Mouse (Mus musculus) MEL (cell line): ENCODE measurements at regions not wholly inside any gene's neighbourhood (a gene's known extent, or its start where the extent isn't known, plus 50 kb on each side); places are given as distances from the start of the nearest gene placed in this dataset.

Experiments used
- DNase-seq: peaks from one replicate; pipeline ENCODE4 v3.0.0; 2011; ENCODE audit warnings: low read depth, low spot score
- H3K27ac ChIP-seq: 2 replicates; pipeline ENCODE4 v1.5.1; 2012; ENCODE audit warnings: low read depth, mild to moderate bottlenecking, control low read depth, low read length, moderate library complexity; ENCODE audit not compliant: control insufficient read depth
- H3K27me3 ChIP-seq, 2 experiments: fragments of 150-350 bp in 1 of 2; sonication (generic) in 1 of 2; 2 replicates each; pipeline ENCODE4 v1.6.1; 2012; ENCODE audit warnings: low read length in 2 of 2, mild to moderate bottlenecking in 2 of 2, improper control_type of control experiment in 1 of 2, moderate library complexity in 1 of 2; ENCODE audit not compliant: insufficient read depth in 2 of 2, control insufficient read depth in 1 of 2
- H3K36me3 ChIP-seq, 2 experiments: 2 replicates each; pipeline ENCODE4 v1.6.1; 2012 to 2014; ENCODE audit warnings: low read length in 2 of 2, improper control_type of control experiment in 1 of 2, inconsistent platforms in 1 of 2, mild to moderate bottlenecking in 1 of 2; ENCODE audit not compliant: insufficient read depth in 2 of 2, control insufficient read depth in 1 of 2
- H3K4me1 ChIP-seq, 2 experiments: fragments of 150-350 bp in 1 of 2; sonication (generic) in 1 of 2; 2 replicates each; pipeline ENCODE4 v1.6.1; 2012; ENCODE audit warnings: low read length in 2 of 2, improper control_type of control experiment in 1 of 2, mild to moderate bottlenecking in 1 of 2; ENCODE audit not compliant: insufficient read depth in 2 of 2, control insufficient read depth in 1 of 2
- H3K4me3 ChIP-seq, 2 experiments: fragments of 150-350 bp in 1 of 2; sonication (generic) in 1 of 2; 2 replicates each; pipeline ENCODE4 v1.5.1; 2012; ENCODE audit warnings: low read depth in 2 of 2, low read length in 2 of 2, mild to moderate bottlenecking in 2 of 2, moderate library complexity in 2 of 2, control low read depth in 1 of 2, improper control_type of control experiment in 1 of 2; ENCODE audit not compliant: control insufficient read depth in 1 of 2, insufficient read depth in 1 of 2
- H3K79me2 ChIP-seq: 2 replicates; pipeline ENCODE4 v1.6.1; 2012; ENCODE audit warnings: mild to moderate bottlenecking, low read length, moderate library complexity; ENCODE audit not compliant: control insufficient read depth, poor library complexity, insufficient read depth
- H3K9ac ChIP-seq: 2 replicates; pipeline ENCODE4 v1.6.1; 2012; ENCODE audit warnings: low read depth, mild to moderate bottlenecking, control low read depth, low read length, moderate library complexity; ENCODE audit not compliant: control insufficient read depth, poor library complexity, severe bottlenecking
- H3K9me3 ChIP-seq: fragments of 150-350 bp; sonication (generic); replicated peaks from 2 replicates; pipeline ENCODE4 v1.6.1; 2012; ENCODE audit warnings: mild to moderate bottlenecking, low read length, improper control_type of control experiment, moderate library complexity; ENCODE audit not compliant: insufficient read depth
- BHLHE40 ChIP-seq: IDR thresholded peaks from 2 replicates; pipeline ENCODE4 v1.6.1; 2012; ENCODE audit warnings: low read depth, mild to moderate bottlenecking, inconsistent platforms, low read length, improper control_type of control experiment, borderline replicate concordance
- CHD2 ChIP-seq: IDR thresholded peaks from 2 replicates; pipeline ENCODE4 v1.6.1; 2011; ENCODE audit warnings: low read length, improper control_type of control experiment
- EP300 ChIP-seq, 2 experiments: IDR thresholded peaks; 2 replicates each; pipeline ENCODE4 v1.6.1; 2011; ENCODE audit warnings: improper control_type of control experiment in 2 of 2, low read length in 2 of 2, low read depth in 1 of 2, mild to moderate bottlenecking in 1 of 2
- HCFC1 ChIP-seq: IDR thresholded peaks from 2 replicates; pipeline ENCODE4 v1.6.1; 2012; ENCODE audit warnings: low read depth, mild to moderate bottlenecking, inconsistent platforms, low read length, improper control_type of control experiment, moderate library complexity
- KAT2A ChIP-seq: conservative IDR thresholded peaks from 2 replicates; pipeline ENCODE4 v1.6.1; 2012; ENCODE audit warnings: low read depth, low read length, improper control_type of control experiment, inconsistent platforms
- MAX ChIP-seq: IDR thresholded peaks from 2 replicates; pipeline ENCODE4 v1.6.1; 2011; ENCODE audit warnings: low read length, improper control_type of control experiment
- MEF2A ChIP-seq: IDR thresholded peaks from 2 replicates; pipeline ENCODE4 v1.6.1; 2014; ENCODE audit warnings: low read depth, mild to moderate bottlenecking, inconsistent platforms, low read length, improper control_type of control experiment; ENCODE audit not compliant: poor library complexity, insufficient replicate concordance, severe bottlenecking; ENCODE audit errors: extremely low read depth
- MYB ChIP-seq: IDR thresholded peaks from 2 replicates; pipeline ENCODE4 v1.6.1; 2011; ENCODE audit warnings: mild to moderate bottlenecking, low read depth, low read length, improper control_type of control experiment
- MYC ChIP-seq: IDR thresholded peaks from 2 replicates; pipeline ENCODE4 v1.6.1; 2011; ENCODE audit warnings: low read depth, mild to moderate bottlenecking, low read length, improper control_type of control experiment, moderate library complexity
- NELFE ChIP-seq: IDR thresholded peaks from 2 replicates; pipeline ENCODE4 v1.6.1; 2011; ENCODE audit warnings: low read depth, low read length, improper control_type of control experiment
- NRF1 ChIP-seq: IDR thresholded peaks from 2 replicates; pipeline ENCODE4 v1.6.1; 2014; ENCODE audit warnings: low read depth, mild to moderate bottlenecking, inconsistent platforms, low read length, improper control_type of control experiment, moderate library complexity; ENCODE audit not compliant: poor library complexity, insufficient read depth, severe bottlenecking
- POLR2A ChIP-seq, 2 experiments: IDR thresholded peaks; 2 replicates each; pipeline ENCODE4 v1.6.1; 2011 to 2012; ENCODE audit warnings: low read length in 2 of 2, mild to moderate bottlenecking in 2 of 2, control low read depth in 1 of 2, improper control_type of control experiment in 1 of 2, low read depth in 1 of 2, moderate library complexity in 1 of 2; ENCODE audit not compliant: control insufficient read depth in 1 of 2, insufficient read depth in 1 of 2, poor library complexity in 1 of 2
- POLR2AphosphoS2 ChIP-seq: IDR thresholded peaks from 2 replicates; pipeline ENCODE4 v1.6.1; 2011; ENCODE audit warnings: low read length, improper control_type of control experiment
- RCOR1 ChIP-seq: IDR thresholded peaks from 2 replicates; pipeline ENCODE4 v1.6.1; 2012; ENCODE audit warnings: low read depth, mild to moderate bottlenecking, inconsistent platforms, low read length, improper control_type of control experiment
- SIN3A ChIP-seq: IDR thresholded peaks from 2 replicates; pipeline ENCODE4 v1.6.1; 2012; ENCODE audit warnings: low read length, improper control_type of control experiment, inconsistent platforms
- TCF12 ChIP-seq: IDR thresholded peaks from 2 replicates; pipeline ENCODE4 v1.6.1; 2014; ENCODE audit warnings: low read depth, mild to moderate bottlenecking, inconsistent platforms, low read length, improper control_type of control experiment, moderate library complexity
- UBTF ChIP-seq: IDR thresholded peaks from 2 replicates; pipeline ENCODE4 v1.6.1; 2012; ENCODE audit warnings: low read depth, mild to moderate bottlenecking, inconsistent platforms, low read length, improper control_type of control experiment, moderate library complexity, borderline replicate concordance; ENCODE audit not compliant: insufficient read depth
- USF1 ChIP-seq: IDR thresholded peaks from 2 replicates; pipeline ENCODE4 v1.6.1; 2014; ENCODE audit warnings: low read depth, mild to moderate bottlenecking, inconsistent platforms, low read length, improper control_type of control experiment, moderate library complexity
- USF2 ChIP-seq, 2 experiments: IDR thresholded peaks; 2 replicates each; pipeline ENCODE4 v1.6.1; 2011 to 2012; ENCODE audit warnings: improper control_type of control experiment in 2 of 2, low read length in 2 of 2, borderline replicate concordance in 1 of 2, inconsistent platforms in 1 of 2, low read depth in 1 of 2, mild to moderate bottlenecking in 1 of 2; ENCODE audit not compliant: insufficient read depth in 1 of 2
- ZMIZ1 ChIP-seq: IDR thresholded peaks from 2 replicates; pipeline ENCODE4 v1.6.1; 2012; ENCODE audit warnings: low read depth, mild to moderate bottlenecking, inconsistent platforms, low read length, improper control_type of control experiment, moderate library complexity

- Histone ChIP-seq H3K27ac (no peak overlapping the region), H3K9me3 (no peaks in the 10 kb centered on the region), H3K4me3 (no peak overlapping the region), H3K9ac (no peak overlapping the region), H3K27me3 (peaks cover 0 to 4% of the 10 kb centered on the region in 2 experiments; a peak in 2 of 4 replicates), H3K79me2 (no peaks in the 10 kb centered on the region), H3K36me3 (no peaks in the 10 kb centered on the region), H3K4me1 (no peaks in the 10 kb centered on the region)
- DNase-seq = no peak
- no peak for TF ChIP-seq HCFC1
- TF ChIP-seq ZMIZ1 = no peak
- no peak for TF ChIP-seq MAX
- no peak for TF ChIP-seq USF2 (IDR thresholded peaks at IDR 0.05; ENCODE audit: borderline replicate concordance in 1 of 2, insufficient read depth in 1 of 2, low read depth in 1 of 2, low read length in 2 of 2)
- no peak for TF ChIP-seq BHLHE40
- no peak for TF ChIP-seq MEF2A
- TF ChIP-seq POLR2A (IDR thresholded peaks at IDR 0.05; ENCODE audit: control insufficient read depth in 1 of 2, insufficient read depth in 1 of 2, low read depth in 1 of 2, low read length in 2 of 2, poor library complexity in 1 of 2) = no peak
- no peak for TF ChIP-seq POLR2AphosphoS2
- no peak for TF ChIP-seq TCF12
- TF ChIP-seq UBTF = no peak
- no peak for TF ChIP-seq USF1
- no peak for TF ChIP-seq RCOR1
- no peak for TF ChIP-seq MYB
- TF ChIP-seq NRF1 = no peak
- no peak for TF ChIP-seq CHD2
- TF ChIP-seq SIN3A = no peak
- no peak for TF ChIP-seq KAT2A
- no peak for TF ChIP-seq EP300 (IDR thresholded peaks at IDR 0.05; ENCODE audit: low read depth in 1 of 2, low read length in 2 of 2)
- TF ChIP-seq NELFE = no peak
- no peak for TF ChIP-seq MYC
These were observed 169.2 kb upstream of the Otx2 start for GRCm38 (mm10) chr14:48842861-48843260.

- no peaks in the 10 kb centered on the region for H3K4me1 ChIP-seq
- peaks cover 0 to 4% of the 10 kb centered on the region in 2 experiments; a peak in 2 of 4 replicates for H3K27me3 ChIP-seq
- H3K79me2 ChIP-seq = no peaks in the 10 kb centered on the region
- H3K4me3 ChIP-seq = no peak overlapping the region
- no peak overlapping the region for H3K27ac ChIP-seq
- no peaks in the 10 kb centered on the region for H3K9me3 ChIP-seq
- H3K9ac ChIP-seq = no peak overlapping the region
- peak; percentile 72 for TF ChIP-seq USF1
- no peak for TF ChIP-seq MYC
- peak; percentile 5 for DNase-seq
- H3K36me3 ChIP-seq = no peaks in the 10 kb centered on the region
These were observed 167.7 kb upstream of the Otx2 start for GRCm38 (mm10) chr14:48841278-48841677.
